Mouse (Mus musculus): ENCODE measurements around the gene Gli2.

The Gli2 gene

DNA sequence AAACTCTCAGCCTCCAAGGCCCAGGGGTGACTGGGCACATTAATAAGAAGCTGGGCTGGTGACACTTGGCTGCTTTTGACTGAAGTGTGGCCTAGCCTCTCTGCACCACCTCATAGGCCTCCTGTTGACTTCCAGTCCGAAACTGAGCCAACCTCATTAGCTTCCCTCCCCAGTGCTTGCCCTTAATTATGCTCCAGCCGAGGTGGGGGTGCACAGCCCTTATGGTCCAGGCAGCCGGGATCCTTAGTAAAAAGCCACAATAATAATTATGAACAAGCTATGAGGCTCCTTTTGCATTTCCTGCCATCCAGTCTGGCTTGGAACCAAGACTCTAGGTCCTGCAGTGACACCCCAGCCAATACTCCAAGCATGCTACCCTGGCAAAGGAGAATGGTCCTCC is 264.0 kb downstream of the Gli2 start:
- no peak for DNase-seq

DNA sequence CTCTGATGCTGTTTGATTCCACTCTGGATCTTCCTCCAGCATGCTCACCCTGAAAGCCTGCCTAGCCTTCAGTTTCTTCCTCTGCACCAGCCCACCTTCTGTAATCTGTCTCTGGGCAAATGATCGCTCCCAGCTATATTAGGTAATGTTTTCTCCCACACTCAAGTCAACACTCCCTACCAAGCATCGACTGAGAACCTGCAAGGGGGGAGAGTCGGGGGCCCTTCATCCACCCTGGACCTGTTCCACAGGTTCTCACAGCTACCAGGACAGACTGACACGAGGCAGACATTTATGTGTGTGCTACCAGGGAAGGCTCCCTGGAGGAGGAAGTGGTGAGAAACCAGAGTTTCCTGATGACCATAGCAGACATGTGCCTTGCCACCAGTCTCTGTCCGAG is 264.6 kb downstream of the Gli2 start:
- no peak for DNase-seq

DNA sequence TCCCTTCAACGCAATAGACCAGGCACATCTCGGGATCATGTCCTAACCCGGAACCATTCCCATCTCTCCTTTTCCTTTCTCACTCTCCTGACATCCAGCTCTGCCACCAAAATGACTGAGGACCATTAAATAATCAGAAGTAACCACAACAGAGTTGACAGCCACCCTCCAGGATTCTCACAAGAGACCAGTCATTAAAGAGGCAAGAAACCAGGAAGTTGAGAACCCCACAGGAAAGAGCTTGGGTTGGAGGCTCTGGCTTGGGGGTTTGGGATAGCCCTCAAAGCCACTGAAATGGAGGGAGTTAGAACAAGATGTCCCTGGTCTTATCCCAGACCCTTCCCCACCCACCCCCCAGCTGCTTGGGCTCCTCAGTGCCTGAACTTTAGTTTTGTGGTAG is 265.9 kb downstream of the Gli2 start:
- DNase-seq: no peak

All from thymus, postnatal 36 days (tissue).